ENCODE assay signal across 17 mouse cellular contexts in the genomic region with DNA sequence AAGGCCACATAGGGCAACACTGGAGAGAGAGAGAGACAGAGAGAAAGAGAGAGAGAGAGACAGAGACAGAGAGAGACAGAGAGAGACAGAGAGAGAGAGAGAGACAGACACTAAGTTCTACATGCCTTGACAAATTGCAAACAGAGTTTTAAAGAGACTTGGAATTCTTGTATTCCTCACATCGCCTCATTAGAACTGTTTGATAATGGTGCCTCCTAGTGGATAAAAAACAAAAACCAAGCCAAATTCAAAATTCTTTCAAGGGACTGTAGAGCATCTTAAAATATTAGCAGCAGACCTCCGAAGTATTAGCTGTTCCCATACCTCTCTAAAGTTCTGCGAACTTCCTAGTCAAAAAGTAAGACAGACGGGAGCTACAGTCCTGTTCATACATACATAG. TPM values are rescaled to one million over a fixed set of nuclear protein-coding genes. Genes with fewer than 3 reads are reported as not detected.
A peak's percentile ranks its signal among the peaks of the same experiment; 100 is the strongest.
DNase-seq lines count a peak whose midpoint lies in the region; ATAC-seq and TF ChIP-seq lines count a peak whose summit lies in the region.
"Had no signal": no experiment of that assay in that cellular context is flagged by ENCODE, and none has a peak within 500 bp of the region (broad histone marks: within the 10 kb centered on the region; RNA-seq: fewer than 3 reads in every experiment).

No protein-coding gene starts in this region.

- no peaks in the 10 kb centered on the region for H3K4me1 ChIP-seq in liver, postnatal 0 days (ENCODE audit: insufficient read depth)
- no peaks in the 10 kb centered on the region for H3K4me1 ChIP-seq in liver, embryonic 11.5 days (replicated peaks; ENCODE audit: control insufficient read depth, insufficient read depth, low read length)
- H3K4me1 ChIP-seq in E14TG2a.4 (replicated peaks; ENCODE audit: low read depth, low read length), result no peaks in the 10 kb centered on the region
- no peaks in the 10 kb centered on the region for H3K4me1 ChIP-seq in cortical plate, adult 2 months (ENCODE audit: control insufficient read depth, insufficient read depth, low read length)
- H3K4me1 ChIP-seq: embryonic facial prominence, embryonic 13.5 days; heart, embryonic 15.5 days had no signal

- peak; percentile 42 for TF ChIP-seq CTCF in gastrocnemius, adult 2 months (IDR thresholded peaks at IDR 0.05)
- TF ChIP-seq CTCF in liver, postnatal 0 days (IDR thresholded peaks at IDR 0.05; ENCODE audit: low read depth), result peak; percentile 33
- peak; percentile 15; the same call in 1 of the 2 replicates for TF ChIP-seq CTCF in E14TG2a.4 (conservative IDR thresholded peaks at IDR 0.05; ENCODE audit: low read length)
- 0 out of 2 replicates have a peak, but pooled peaks have one; percentile 3 for TF ChIP-seq CTCF in cortical plate, adult 2 months (IDR thresholded peaks at IDR 0.05; ENCODE audit: extremely low read depth, insufficient read depth, low read length)

- H3K27me3 ChIP-seq in liver, postnatal 0 days (ENCODE audit: insufficient read depth, low read length), result no peaks in the 10 kb centered on the region
- no peaks in the 10 kb centered on the region for H3K27me3 ChIP-seq in liver, embryonic 11.5 days (replicated peaks; ENCODE audit: control insufficient read depth, insufficient read depth, low read length)
- H3K27me3 ChIP-seq in E14TG2a.4 (ENCODE audit: insufficient read depth, low read length), result no peaks in the 10 kb centered on the region
- H3K27me3 ChIP-seq: embryonic facial prominence, embryonic 13.5 days; heart, embryonic 15.5 days had no signal

- TF ChIP-seq EP300 in liver, postnatal 0 days (IDR thresholded peaks at IDR 0.05; ENCODE audit: low read depth), result no peak

- ATAC-seq in liver, postnatal 0 days, result no peak
- no peak for ATAC-seq in liver, embryonic 11.5 days (replicated peaks; ENCODE audit: low FRiP score)
- ATAC-seq in erythroblast, adult 5-6 weeks (replicated peaks; ENCODE audit: low FRiP score, poor library complexity, severe bottlenecking), result no peak
- ATAC-seq: forebrain, embryonic 16.5 days; hindbrain, embryonic 16.5 days had no signal

- no peaks in the 10 kb centered on the region for H3K9me3 ChIP-seq in liver, postnatal 0 days (ENCODE audit: low read length)
- no peaks in the 10 kb centered on the region for H3K9me3 ChIP-seq in liver, embryonic 11.5 days (ENCODE audit: control insufficient read depth, low read length)
- no peaks in the 10 kb centered on the region for H3K9me3 ChIP-seq in E14TG2a.4 (ENCODE audit: low read length)
- H3K9me3 ChIP-seq: embryonic facial prominence, embryonic 13.5 days; heart, embryonic 15.5 days had no signal

- TF ChIP-seq POLR2A in cortical plate, adult 2 months (IDR thresholded peaks at IDR 0.05; ENCODE audit: extremely low read depth, insufficient read depth, low read length), result no peak

- H3K4me3 ChIP-seq in gastrocnemius, adult 2 months, result no peak overlapping the region
- no peak overlapping the region for H3K4me3 ChIP-seq in liver, postnatal 0 days (ENCODE audit: low read depth, low read length)
- H3K4me3 ChIP-seq in liver, embryonic 11.5 days (ENCODE audit: low read depth, low read length), result no peak overlapping the region
- H3K4me3 ChIP-seq in E14TG2a.4 (replicated peaks; ENCODE audit: low read length), result no peak overlapping the region
- no peak overlapping the region for H3K4me3 ChIP-seq in cortical plate, adult 2 months (ENCODE audit: insufficient read depth, low read length)
- H3K4me3 ChIP-seq: embryonic facial prominence, embryonic 13.5 days; heart, embryonic 15.5 days had no signal

- H3K9ac ChIP-seq in liver, postnatal 0 days (replicated peaks), result no peak overlapping the region
- H3K9ac ChIP-seq in liver, embryonic 11.5 days (ENCODE audit: low read depth, low read length), result no peak overlapping the region
- H3K9ac ChIP-seq: embryonic facial prominence, embryonic 13.5 days; heart, embryonic 15.5 days had no signal

- intact Hi-C loops in gastrocnemius, adult 2 months (cut with DNase I), result no loop called here
- intact Hi-C loops in gastrocnemius, postnatal 14 days (cut with DNase I; ENCODE audit: low total_unique reads), result no loop called here

- H3K4me2 ChIP-seq in liver, postnatal 0 days (ENCODE audit: low read depth, low read length), result no peak overlapping the region
- no peak overlapping the region for H3K4me2 ChIP-seq in liver, embryonic 11.5 days
- H3K4me2 ChIP-seq: embryonic facial prominence, embryonic 13.5 days; heart, embryonic 15.5 days had no signal

- no peak for DNase-seq in gastrocnemius, adult 2 months
- no peak for DNase-seq in gastrocnemius, postnatal 14 days
- no peak for DNase-seq in liver, postnatal 0 days
- no peak for DNase-seq in liver, embryonic 11.5 days (ENCODE audit: low spot score)
- DNase-seq in layer of hippocampus, adult 18-20 months (ENCODE audit: low spot score in 2 of 2), result no peak
- DNase-seq: cerebellum, postnatal 10 days; kidney, postnatal 36 days had no signal

- 73% methylated on average over 4 of the region's 4 CpGs for WGBS in liver, postnatal 0 days (ENCODE audit: insufficient replicate concordance)
- 63% methylated on average over 4 of the region's 4 CpGs for WGBS in liver, embryonic 11.5 days

- H3K36me3 ChIP-seq in liver, postnatal 0 days (replicated peaks; ENCODE audit: insufficient read depth, low read length), result no peaks in the 10 kb centered on the region
- H3K36me3 ChIP-seq in liver, embryonic 11.5 days (ENCODE audit: control insufficient read depth, insufficient read depth, low read length), result no peaks in the 10 kb centered on the region
- no peaks in the 10 kb centered on the region for H3K36me3 ChIP-seq in E14TG2a.4 (ENCODE audit: insufficient read depth, low read length)
- H3K36me3 ChIP-seq: embryonic facial prominence, embryonic 13.5 days; heart, embryonic 15.5 days had no signal

- H3K27ac ChIP-seq in gastrocnemius, adult 2 months, result no peak overlapping the region
- no peak overlapping the region for H3K27ac ChIP-seq in liver, postnatal 0 days (ENCODE audit: low read depth)
- H3K27ac ChIP-seq in liver, embryonic 11.5 days (ENCODE audit: low read depth, low read length), result no peak overlapping the region
- H3K27ac ChIP-seq in cortical plate, adult 2 months (ENCODE audit: insufficient read depth, low read length), result no peak overlapping the region
- H3K27ac ChIP-seq: embryonic facial prominence, embryonic 13.5 days; heart, embryonic 15.5 days had no signal

RNA-seq across cellular contexts. Expression of a gene that starts 30.7 kb away (rescaled TPM):
- total RNA-seq in gastrocnemius, adult 2 months (2021), result not detected
- total RNA-seq in gastrocnemius, postnatal 14 days (2021), result not detected
- polyA plus RNA-seq in liver, postnatal 0 days (2015; fragmentation: Nextera tagmentation; extraction: Ambion mirVana), result 0.07 TPM in 1 of 2 replicates, not detected in the other
- 0.49 TPM in 1 of 2 replicates, not detected in the other for polyA plus RNA-seq in liver, embryonic 11.5 days (2014; fragmentation: Nextera tagmentation; extraction: Ambion mirVana)
- polyA plus RNA-seq in cortical plate, adult 2 months (2012; rRNA removed), result 0.04 TPM in 2 replicates
- total RNA-seq in layer of hippocampus, adult 18-20 months (2021), result not detected
- total RNA-seq in erythroblast, adult 5-6 weeks (2015; ENCODE audit: low replicate concordance), result 1.0 TPM in 1 of 2 replicates, not detected in the other
- not detected in 2 replicates for total RNA-seq in erythroblast, adult 5-6 weeks (2017; ENCODE audit: low replicate concordance)
- total RNA-seq: gastrocnemius, postnatal 4 days; left cerebral cortex, adult 18-20 months; megakaryocyte, adult 5-6 weeks had no signal

RNA-seq across cellular contexts. Expression of a gene that starts 60.0 kb away (rescaled TPM):
- under 1 TPM; 0.41 to 0.42 TPM for total RNA-seq in gastrocnemius, adult 2 months (2021)
- 1 to 10 TPM in 1 of 2 experiments, under 1 TPM in 1; 0.80 to 2.0 TPM for total RNA-seq in gastrocnemius, postnatal 14 days (2021)
- 0.51 and 0.53 TPM in 2 replicates for polyA plus RNA-seq in liver, postnatal 0 days (2015; fragmentation: Nextera tagmentation; extraction: Ambion mirVana)
- polyA plus RNA-seq in liver, embryonic 11.5 days (2014; fragmentation: Nextera tagmentation; extraction: Ambion mirVana), result 0.47 and 0.67 TPM in 2 replicates
- 14.7 and 15.3 TPM in 2 replicates for polyA plus RNA-seq in cortical plate, adult 2 months (2012; rRNA removed)
- 10 to 100 TPM in 1 of 2 experiments, 1 to 10 TPM in 1; 9.2 to 22.3 TPM for total RNA-seq in layer of hippocampus, adult 18-20 months (2021)
- total RNA-seq in erythroblast, adult 5-6 weeks (2015; ENCODE audit: low replicate concordance), result 3.8 TPM in 1 of 2 replicates, not detected in the other
- total RNA-seq in erythroblast, adult 5-6 weeks (2017; ENCODE audit: low replicate concordance), result 2.6 and 5.3 TPM in 2 replicates
